In genomic region chr8:54361716-54362115, GRCm38 (mm10) we compare ENCODE assay signal across 22 mouse cellular contexts.
"Had no signal": no experiment of that assay in that cellular context is flagged by ENCODE, and none has a peak within 500 bp of the region (broad histone marks: within the 10 kb centered on the region; RNA-seq: fewer than 3 reads in every experiment).

No protein-coding gene starts in this region.

- DNase-seq: kidney, postnatal 14 days; kidney, postnatal 4 days; liver; lung, adult 18-20 months; lung, postnatal 10 days; lung, postnatal 36 days; retina, postnatal 1 day; right cerebral cortex, postnatal 25 days; spleen, adult 18-20 months; thymus, postnatal 25 days had no signal

- H3K4me2 ChIP-seq: limb, embryonic 13.5 days; liver, embryonic 12.5 days; liver, embryonic 15.5 days; lung, embryonic 15.5 days; midbrain, embryonic 13.5 days; neural tube, embryonic 13.5 days; stomach, embryonic 15.5 days had no signal

- H3K27me3 ChIP-seq: limb, embryonic 13.5 days; liver, embryonic 12.5 days; liver, embryonic 15.5 days; lung, embryonic 15.5 days; megakaryocyte, embryonic 14.5 days; midbrain, embryonic 13.5 days; neural tube, embryonic 13.5 days; stomach, embryonic 15.5 days had no signal

- H3K9me3 ChIP-seq: limb, embryonic 10.5 days; limb, embryonic 13.5 days; liver, embryonic 12.5 days; liver, embryonic 15.5 days; lung, embryonic 15.5 days; megakaryocyte, embryonic 14.5 days; midbrain, embryonic 10.5 days; midbrain, embryonic 13.5 days; neural tube, embryonic 13.5 days; stomach, embryonic 15.5 days had no signal

- H3K4me1 ChIP-seq: limb, embryonic 10.5 days; limb, embryonic 13.5 days; liver, embryonic 12.5 days; liver, embryonic 15.5 days; lung, embryonic 15.5 days; megakaryocyte, embryonic 14.5 days; midbrain, embryonic 10.5 days; midbrain, embryonic 13.5 days; neural tube, embryonic 13.5 days; stomach, embryonic 15.5 days had no signal

- H3K36me3 ChIP-seq: limb, embryonic 10.5 days; limb, embryonic 13.5 days; liver, embryonic 12.5 days; liver, embryonic 15.5 days; lung, embryonic 15.5 days; midbrain, embryonic 10.5 days; midbrain, embryonic 13.5 days; neural tube, embryonic 13.5 days; stomach, embryonic 15.5 days had no signal

- H3K27ac ChIP-seq: limb, embryonic 10.5 days; limb, embryonic 13.5 days; liver, embryonic 12.5 days; liver, embryonic 15.5 days; lung, embryonic 15.5 days; midbrain, embryonic 10.5 days; midbrain, embryonic 13.5 days; neural tube, embryonic 13.5 days; stomach, embryonic 15.5 days had no signal

- H3K9ac ChIP-seq: limb, embryonic 13.5 days; liver, embryonic 12.5 days; liver, embryonic 15.5 days; lung, embryonic 15.5 days; midbrain, embryonic 13.5 days; neural tube, embryonic 13.5 days; stomach, embryonic 15.5 days had no signal

- ATAC-seq: liver, embryonic 12.5 days; midbrain, embryonic 13.5 days; midbrain, embryonic 16.5 days had no signal

- H3K4me3 ChIP-seq: limb, embryonic 10.5 days; limb, embryonic 13.5 days; liver, embryonic 12.5 days; liver, embryonic 15.5 days; lung, embryonic 15.5 days; megakaryocyte, embryonic 14.5 days; midbrain, embryonic 10.5 days; midbrain, embryonic 13.5 days; myocyte; neural tube, embryonic 13.5 days; stomach, embryonic 15.5 days had no signal
